Mouse (Mus musculus) T-helper 2 cell (primary cell): ENCODE measurements around the gene Tmem41b.
"Not testable (repeated sequence)": the region's sequence is repeated elsewhere in the genome, so short reads cannot be mapped to it uniquely, and the experiment has no call there.

Experiments
- in situ Hi-C: fragments of 300-600 bp; cut with MboI, MseI; formaldehyde crosslinking; loops from one replicate; pipeline ENCODE4 v1.15.1; 2025; ENCODE audit warnings: high pct_unique_total_duplicates

Tmem41b gene

DNA sequence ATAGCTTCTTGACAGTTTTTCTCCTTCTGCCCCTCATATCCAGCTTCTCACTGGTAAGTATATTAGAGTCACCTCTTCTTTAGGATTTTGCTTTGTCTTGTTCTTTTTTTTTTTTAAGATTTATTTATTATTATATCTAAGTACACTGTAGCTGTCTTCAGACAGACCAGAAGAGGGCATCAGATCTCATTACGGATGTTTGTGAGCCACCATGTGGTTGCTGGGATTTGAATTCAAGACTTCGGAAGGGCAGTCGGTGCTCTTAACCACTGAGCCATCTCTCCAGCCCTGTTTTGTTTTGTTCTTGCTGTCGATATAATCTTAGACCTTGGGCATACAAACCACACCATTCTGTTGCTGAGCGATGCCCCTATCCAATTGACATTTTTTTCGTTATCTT, at the start of gene Tmem41b:
Gene Tmem41b, minus strand, starts transcription at position 155 of the 400 bp plus-strand sequence.
- in situ Hi-C loops, result not testable (repeated sequence)

- in situ Hi-C loops, result loop anchor here (25.0 kb wide), 1 partner anchor 107 kb away; no protein-coding TSS in a partner anchor
Measured at GRCm38 (mm10) chr7:110030342-110030741, 43.6 kb upstream of the Tmem41b start.

DNA sequence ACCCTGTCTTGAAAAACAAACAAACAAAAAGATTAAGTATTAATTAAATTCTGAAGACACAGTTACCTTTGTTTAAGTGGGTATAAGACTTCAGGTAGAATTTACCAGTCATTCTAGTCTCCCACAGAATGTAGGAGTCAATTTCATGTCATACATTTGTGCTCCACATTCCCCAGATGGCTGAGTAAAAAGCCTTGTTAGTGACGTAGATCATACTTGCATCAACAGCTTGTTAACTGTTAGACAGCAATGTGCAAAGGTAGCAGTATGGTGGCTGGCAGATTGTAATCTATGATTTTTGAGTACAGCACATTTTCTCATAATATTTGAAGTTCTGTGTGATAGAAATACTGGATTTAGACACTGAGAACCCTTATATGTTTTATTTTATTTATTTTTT, 42.1 kb upstream of the Tmem41b start:
- in situ Hi-C loops, result loop anchor here (25.0 kb wide), 1 partner anchor 108 kb away; no protein-coding TSS in a partner anchor

DNA sequence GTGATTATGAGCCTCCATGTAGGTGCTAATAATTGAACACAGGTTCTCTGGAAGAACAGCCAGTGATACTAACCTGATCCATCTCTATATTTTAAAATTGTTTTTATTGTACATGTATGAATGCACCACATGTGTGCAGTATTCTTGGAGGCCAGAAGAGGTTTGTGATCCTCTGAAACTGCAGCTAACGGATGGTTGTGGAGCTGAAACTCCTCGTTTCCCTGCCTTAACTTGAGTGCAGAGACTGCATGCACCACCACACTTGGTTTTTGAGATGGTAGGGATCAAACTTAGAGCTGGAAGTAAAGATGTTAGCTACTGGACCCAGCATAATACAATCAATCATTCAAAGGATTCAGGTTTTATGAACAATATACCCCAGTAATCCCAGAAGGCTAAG, 39.9 kb upstream of the Tmem41b start:
- in situ Hi-C loops, result loop anchor here (25.0 kb wide), 1 partner anchor 111 kb away; no protein-coding TSS in a partner anchor

DNA sequence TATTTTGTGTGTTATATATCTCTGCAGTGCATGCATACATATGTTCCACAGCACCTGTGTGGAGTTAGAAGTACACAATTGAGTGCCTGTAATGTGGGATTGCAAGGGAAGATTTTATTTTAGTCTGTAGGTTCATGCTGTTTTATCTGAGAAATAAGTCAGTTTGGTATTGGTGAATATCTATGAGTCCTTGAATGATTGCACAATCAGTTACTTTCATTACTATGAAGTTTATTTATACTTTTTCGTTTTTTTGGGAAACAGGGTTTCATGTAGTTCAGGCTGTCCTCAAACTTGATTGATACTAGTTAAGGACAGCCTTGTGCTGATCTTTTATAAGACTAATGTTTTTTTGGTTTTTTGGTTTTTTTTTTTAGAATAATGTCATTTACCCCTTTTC, 36.8 kb upstream of the Tmem41b start:
- in situ Hi-C loops, result no loop called here

- in situ Hi-C loops, result no loop called here
Measured at GRCm38 (mm10) chr7:110018631-110019482, 32.1 kb upstream of the Tmem41b start.

DNA sequence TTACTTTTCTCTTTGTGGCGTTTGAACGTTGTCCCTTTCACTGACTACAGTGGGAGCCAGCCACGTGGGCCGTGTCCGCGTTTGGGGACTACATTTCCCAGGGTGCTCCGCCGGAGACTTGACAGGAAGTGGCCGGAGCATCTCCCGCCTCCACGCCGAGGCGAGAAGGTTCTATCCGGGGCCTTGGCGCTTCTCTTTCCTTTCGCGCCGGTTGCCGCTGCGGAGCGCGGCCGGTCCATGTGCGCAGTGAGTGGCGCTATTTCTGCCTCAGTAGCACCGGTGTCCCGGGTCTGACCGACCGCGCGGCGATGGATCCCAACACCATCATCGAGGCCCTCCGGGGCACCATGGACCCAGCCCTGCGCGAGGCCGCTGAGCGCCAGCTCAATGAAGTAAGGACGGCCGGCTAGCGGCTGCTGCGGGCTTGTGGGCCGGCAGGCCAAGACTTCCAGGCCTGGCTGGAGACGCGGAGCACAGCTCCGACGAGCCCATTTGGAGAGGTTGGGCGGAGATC, 31.4 kb upstream of the Tmem41b start, which contains the start of gene Ipo7:
Gene Ipo7, plus strand, starts transcription at position 158 of the 514 bp plus-strand sequence.
- in situ Hi-C loops, result no loop called here

DNA sequence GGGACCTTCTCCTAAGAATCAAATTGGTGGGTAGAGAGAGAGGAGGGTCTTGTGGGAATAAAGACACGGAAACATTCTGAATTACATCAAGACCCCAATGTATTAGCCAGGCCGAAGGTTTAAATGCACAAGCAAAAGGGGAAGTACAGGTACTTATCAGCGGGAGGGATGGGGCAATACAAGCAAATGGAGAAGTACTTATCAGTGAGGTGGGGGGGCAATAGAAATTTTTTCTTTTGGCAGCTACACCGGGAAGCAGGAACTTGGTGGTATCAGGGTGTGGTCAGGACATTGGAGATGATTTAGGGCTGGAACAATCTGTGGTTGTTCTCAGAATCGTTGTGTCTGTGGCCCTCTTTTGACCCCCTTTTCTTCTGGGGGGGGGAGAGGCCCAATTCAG, 27.5 kb upstream of the Tmem41b start:
- in situ Hi-C loops, result no loop called here

GRCm38 (mm10) chr7:110011417-110011816, 24.7 kb upstream of the Tmem41b start:
- in situ Hi-C loops, result no loop called here

DNA sequence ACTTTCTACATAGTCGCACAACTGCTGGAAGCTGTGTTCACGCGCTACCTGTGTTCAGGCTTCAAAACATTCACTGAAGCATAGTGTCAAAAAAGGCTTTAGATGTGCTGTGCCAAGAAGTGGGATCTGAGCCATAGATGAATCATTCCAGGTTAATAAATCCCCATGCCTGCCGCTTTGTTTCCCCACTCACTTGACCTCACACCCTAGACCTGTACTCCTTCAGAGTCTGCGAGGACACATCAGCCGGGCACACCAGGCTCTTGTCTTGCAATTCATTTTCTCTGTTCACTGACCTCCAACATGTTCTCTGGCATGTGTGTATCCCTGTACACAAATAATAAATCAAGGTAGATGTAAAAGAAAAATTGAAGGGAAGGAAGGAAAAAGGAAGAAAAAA, 22.4 kb upstream of the Tmem41b start:
- in situ Hi-C loops, result no loop called here

GRCm38 (mm10) chr7:110008513-110008912, 21.8 kb upstream of the Tmem41b start:
- in situ Hi-C loops, result no loop called here

DNA sequence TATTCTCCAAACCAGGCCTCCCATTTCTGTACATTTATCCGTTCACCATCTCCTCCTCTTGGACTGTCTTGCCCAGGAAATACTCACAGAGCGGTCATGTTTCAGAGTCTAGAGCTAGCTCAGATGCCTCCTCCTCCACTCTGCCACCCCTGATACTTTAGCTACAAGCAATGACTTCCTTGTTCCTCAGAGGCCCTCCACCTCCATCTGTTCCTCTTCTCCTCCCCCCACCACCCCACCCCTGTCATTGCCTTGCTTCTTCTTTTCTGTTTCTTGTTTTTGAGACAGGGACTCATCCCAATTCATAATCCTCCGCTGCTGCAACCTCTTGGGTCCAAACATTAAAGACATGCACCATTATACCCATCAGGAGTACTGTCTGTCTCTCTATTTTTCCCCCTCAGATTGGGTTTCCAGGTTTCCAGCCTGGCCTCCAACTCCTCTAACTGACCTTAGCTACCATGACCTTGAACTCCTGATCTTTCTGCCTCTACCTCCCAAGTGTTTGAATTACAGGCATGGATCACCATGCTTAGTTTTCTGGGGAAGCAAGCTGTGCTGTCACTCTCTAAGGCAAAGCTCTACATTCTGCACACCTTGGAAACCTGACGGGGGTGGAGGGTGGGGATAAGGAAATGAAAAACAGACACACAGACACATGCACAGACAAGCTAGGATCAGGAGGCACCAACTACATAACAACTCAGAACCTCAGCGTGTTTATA, 19.9 kb upstream of the Tmem41b start:
- in situ Hi-C loops, result no loop called here

DNA sequence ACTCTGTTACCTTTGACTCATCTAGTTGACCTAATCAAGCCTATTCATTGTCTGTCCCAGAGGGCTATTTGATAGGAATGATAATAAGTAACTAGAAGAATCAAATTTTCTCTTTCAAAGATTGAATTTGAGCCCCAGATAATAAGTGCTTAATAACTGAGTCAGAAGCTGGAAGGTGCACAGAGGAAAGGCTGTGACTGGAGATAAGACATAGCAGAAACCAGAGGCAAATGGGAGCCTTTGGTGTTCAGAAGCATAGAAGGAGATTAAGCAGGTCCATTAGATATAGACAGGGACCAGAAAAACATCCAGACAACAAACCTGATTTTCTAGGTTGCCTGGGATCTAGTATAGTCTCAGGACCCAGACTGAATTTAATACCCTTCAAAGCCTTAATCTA, 19.2 kb upstream of the Tmem41b start:
- in situ Hi-C loops, result no loop called here

- in situ Hi-C loops, result no loop called here
Measured at GRCm38 (mm10) chr7:110002968-110003367, 16.2 kb upstream of the Tmem41b start.

DNA sequence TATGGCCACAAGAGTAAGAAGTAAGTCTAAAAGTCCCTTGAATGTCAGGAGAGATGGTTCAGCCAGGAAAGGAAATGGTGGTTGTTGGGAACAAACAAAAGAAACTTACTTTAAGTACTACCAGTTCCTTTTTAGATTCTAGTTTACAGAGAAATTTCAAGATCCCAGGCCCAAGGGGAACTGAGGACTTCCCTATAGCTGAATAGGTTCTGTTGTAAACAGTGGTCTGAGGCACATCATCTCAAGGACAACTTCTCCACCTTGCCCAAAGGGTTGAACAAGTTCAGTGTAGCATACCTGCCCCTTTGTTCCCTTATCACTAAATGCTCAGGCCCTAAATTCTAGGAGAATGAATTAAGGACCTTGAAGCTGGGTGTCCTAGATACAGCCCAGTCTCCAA, 15.4 kb upstream of the Tmem41b start:
- in situ Hi-C loops, result no loop called here

DNA sequence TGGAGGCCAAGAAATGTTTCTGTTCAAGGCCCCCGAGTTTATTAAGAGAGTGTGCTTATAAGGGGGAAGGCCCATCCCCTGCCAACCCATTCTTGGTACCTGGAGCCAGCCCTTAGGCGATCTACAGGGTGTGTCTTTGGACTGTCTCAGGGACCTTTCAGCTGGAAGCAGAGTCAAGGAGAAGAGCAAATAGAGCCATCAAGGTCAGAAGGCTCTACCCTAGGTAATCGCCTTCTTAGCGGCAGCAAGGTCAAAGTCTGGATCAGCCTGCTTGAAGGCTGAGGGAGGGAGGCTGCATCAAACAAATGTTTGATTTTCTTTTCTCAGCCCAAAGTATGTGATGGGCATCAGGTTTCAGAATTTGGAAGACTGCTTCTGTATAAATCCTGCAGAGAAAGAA, 11.7 kb upstream of the Tmem41b start:
- in situ Hi-C loops, result no loop called here

DNA sequence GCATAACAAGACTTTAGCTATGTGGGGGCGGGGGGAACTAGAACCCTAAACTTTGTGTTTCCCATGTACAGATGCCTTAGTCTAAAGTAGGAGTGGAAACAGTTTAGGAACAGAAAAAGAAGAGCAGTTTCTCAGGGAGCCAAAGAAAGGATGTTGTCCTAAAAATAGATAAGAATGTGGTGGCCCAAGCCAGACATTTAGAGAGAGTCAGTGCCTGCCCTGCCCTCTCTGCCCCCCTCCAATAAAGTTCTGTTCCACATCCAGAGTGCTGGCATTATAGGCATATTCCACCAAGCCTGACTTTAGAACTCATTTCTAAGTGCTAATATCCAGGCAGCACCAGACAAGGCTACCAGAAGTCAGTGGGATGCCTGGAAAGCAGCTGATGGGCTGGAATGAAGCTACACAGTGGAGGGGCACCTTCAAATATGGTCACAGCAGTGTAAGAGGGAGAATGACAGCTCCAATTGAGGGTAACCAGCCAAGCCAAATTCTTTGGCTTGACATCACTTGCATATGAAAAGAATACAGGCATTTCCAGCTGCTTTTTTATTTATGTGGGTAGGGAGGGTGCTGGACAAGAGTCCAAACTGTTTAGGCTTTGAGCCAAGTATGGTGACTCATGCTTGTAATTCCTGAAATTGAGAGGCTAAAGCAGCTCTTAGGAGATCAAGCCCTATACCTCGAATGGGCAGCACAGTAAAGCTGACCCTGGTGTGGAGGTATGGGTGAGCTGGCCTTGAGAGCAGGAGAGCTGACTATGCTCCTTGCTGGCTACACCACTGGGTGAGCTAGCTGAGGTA, 6.6 kb upstream of the Tmem41b start:
- in situ Hi-C loops, result no loop called here

- in situ Hi-C loops, result no loop called here
Measured at GRCm38 (mm10) chr7:109991286-109991685, 4.6 kb upstream of the Tmem41b start.

DNA sequence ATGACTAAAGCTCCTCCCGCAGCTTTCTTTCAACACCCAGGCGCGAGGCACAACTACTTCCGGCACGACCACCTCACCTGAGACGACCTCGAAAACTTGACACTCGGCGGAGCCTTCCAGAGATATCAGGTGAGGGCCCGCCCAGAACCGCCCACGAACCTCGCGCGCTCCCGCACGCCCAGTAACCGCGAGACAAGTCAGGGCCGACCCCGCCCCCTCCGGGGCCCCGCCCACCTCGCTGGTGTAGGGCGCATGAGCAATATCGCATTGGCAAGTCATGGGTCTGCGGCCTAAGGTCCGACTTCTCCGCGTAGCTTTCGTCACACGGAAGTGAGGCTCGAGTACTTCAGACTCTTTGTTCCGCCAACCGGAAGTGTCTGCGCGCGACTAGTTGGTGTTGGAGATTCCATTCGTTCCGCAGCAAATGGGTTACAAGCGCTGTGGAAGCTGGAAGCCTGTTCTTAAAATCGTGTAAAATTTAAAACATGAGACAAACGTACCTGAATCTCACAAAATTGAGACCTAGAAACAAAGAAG, 528 bp downstream of the Tmem41b start:
- in situ Hi-C loops, result no loop called here

DNA sequence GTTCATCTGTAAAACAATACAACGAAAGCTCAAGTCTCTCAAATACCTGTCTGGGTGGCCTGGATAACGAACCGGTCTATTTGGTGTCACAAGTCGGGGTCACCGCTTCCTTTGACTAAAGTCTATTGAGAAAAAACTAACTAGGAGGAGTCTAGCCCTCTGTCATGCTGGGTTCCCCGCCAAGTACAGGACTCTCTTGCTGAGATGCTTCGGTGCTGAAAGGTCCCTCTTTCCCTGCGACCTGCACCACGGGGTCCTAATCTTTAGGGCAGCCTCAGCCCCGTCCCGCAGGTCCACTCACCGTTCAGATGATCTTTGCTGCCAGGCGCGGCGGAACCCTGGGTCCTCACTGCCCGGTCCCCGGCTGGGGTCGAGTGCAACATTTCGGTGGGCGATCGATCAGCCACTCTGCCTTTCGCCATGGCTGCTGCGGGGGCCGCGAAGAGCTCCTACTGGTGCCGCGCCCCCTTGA, 1.0 kb downstream of the Tmem41b start:
- in situ Hi-C loops, result no loop called here

DNA sequence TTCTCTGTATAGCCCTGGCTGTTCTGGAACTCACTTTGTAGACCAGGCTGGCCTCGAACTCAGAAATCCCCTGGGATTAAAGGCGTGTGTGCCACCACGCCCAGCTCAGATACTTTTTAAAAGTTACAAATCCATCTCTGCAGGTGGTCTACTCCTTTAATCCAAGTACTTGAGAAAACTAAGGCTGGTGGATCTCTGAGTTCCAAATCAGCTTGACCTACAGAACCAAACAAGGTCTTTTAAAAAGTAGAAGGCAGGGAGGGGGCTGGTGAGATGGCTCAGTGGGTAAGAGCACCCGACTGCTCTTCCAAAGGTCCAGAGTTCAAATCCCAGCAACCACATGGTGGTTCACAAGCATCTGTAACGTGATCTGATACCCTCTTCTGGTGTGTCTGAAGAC, 2.1 kb downstream of the Tmem41b start:
- in situ Hi-C loops, result not testable (repeated sequence)
